Mouse (Mus musculus): ENCODE measurements around the gene Tmem167b. TPM values are rescaled to one million over a fixed set of nuclear protein-coding genes. Genes with fewer than 3 reads are reported as not detected.
"Not testable (repeated sequence)": the region's sequence is repeated elsewhere in the genome, so short reads cannot be mapped to it uniquely, and the experiment has no call there.

Gene Tmem167b
- polyA plus RNA-seq, 2 experiments, result 14.8 to 43.9 TPM

- Histone ChIP-seq H3K4me2 (replicated peaks; ENCODE audit: low read depth, low read length, severe bottlenecking) (peak overlapping the region; percentile 45; the same call in 1 of the 2 replicates), H3K27ac (replicated peaks; ENCODE audit: low read depth, low read length) (0 out of 2 replicates have a peak overlapping the region, but pooled peaks have one; percentile 27), H3K27me3 (ENCODE audit: control insufficient read depth, insufficient read depth, low read length) (no peaks in the 10 kb centered on the region), H3K9ac (ENCODE audit: low read depth, low read length, severe bottlenecking) (no peak overlapping the region), H3K36me3 (ENCODE audit: control insufficient read depth, insufficient read depth, low read length) (no peaks in the 10 kb centered on the region), H3K4me1 (ENCODE audit: control insufficient read depth, insufficient read depth, low read length) (peaks cover 7% of the 10 kb centered on the region), H3K4me3 (replicated peaks; ENCODE audit: low read length) (peak overlapping the region; percentile 68), H3K9me3 (ENCODE audit: control insufficient read depth, low read length) (no peaks in the 10 kb centered on the region)
- ATAC-seq (ENCODE audit: low FRiP score, low read depth) (no peak), DNase-seq (ENCODE audit: low spot score) (no peak)
- 89% methylated on average over 14 of the region's 14 CpGs for WGBS
- no peak for TF ChIP-seq POLR2A (IDR thresholded peaks at IDR 0.05; ENCODE audit: borderline replicate concordance, extremely low read depth, insufficient read depth, insufficient read length)
Measured at GRCm38 (mm10) chr3:108570813-108571212, 8.5 kb upstream of the Tmem167b start.

GRCm38 (mm10) chr3:108569636-108570035 lies 7.4 kb upstream of the Tmem167b start:
- WGBS, result 62% methylated on average over 2 of the region's 3 CpGs

GRCm38 (mm10) chr3:108567990-108568877 lies 6.0 kb upstream of the Tmem167b start:
- Histone ChIP-seq H3K4me2 (replicated peaks; ENCODE audit: low read depth, low read length, severe bottlenecking) (no peak overlapping the region), H3K27ac (replicated peaks; ENCODE audit: low read depth, low read length) (0 out of 2 replicates have a peak overlapping the region, but pooled peaks have one; percentile 19), H3K4me1 (ENCODE audit: control insufficient read depth, insufficient read depth, low read length) (peaks cover 7% of the 10 kb centered on the region), H3K9me3 (ENCODE audit: control insufficient read depth, low read length) (no peaks in the 10 kb centered on the region), H3K9ac (ENCODE audit: low read depth, low read length, severe bottlenecking) (no peak overlapping the region), H3K36me3 (ENCODE audit: control insufficient read depth, insufficient read depth, low read length) (no peaks in the 10 kb centered on the region), H3K27me3 (ENCODE audit: control insufficient read depth, insufficient read depth, low read length) (no peaks in the 10 kb centered on the region), H3K4me3 (replicated peaks; ENCODE audit: low read length) (no peak overlapping the region)
- DNase-seq (ENCODE audit: low spot score), result peak; percentile 16
- ATAC-seq (ENCODE audit: low FRiP score, low read depth), result no peak
- WGBS, result 58% methylated on average over 15 of the region's 15 CpGs
- TF ChIP-seq POLR2A (IDR thresholded peaks at IDR 0.05; ENCODE audit: borderline replicate concordance, extremely low read depth, insufficient read depth, insufficient read length), result no peak

More at GRCm38 (mm10) chr3:108569636-108570035, 7.4 kb upstream of the Tmem167b start:
- not testable (repeated sequence) for H3K4me2 ChIP-seq (replicated peaks; ENCODE audit: low read depth, low read length, severe bottlenecking); H3K27ac ChIP-seq (replicated peaks; ENCODE audit: low read depth, low read length); H3K9ac ChIP-seq (ENCODE audit: low read depth, low read length, severe bottlenecking); H3K4me3 ChIP-seq (replicated peaks; ENCODE audit: low read length); H3K4me1 ChIP-seq (ENCODE audit: control insufficient read depth, insufficient read depth, low read length); H3K27me3 ChIP-seq (ENCODE audit: control insufficient read depth, insufficient read depth, low read length); ATAC-seq (ENCODE audit: low FRiP score, low read depth); H3K36me3 ChIP-seq (ENCODE audit: control insufficient read depth, insufficient read depth, low read length); H3K9me3 ChIP-seq (ENCODE audit: control insufficient read depth, low read length); DNase-seq (ENCODE audit: low spot score)

- Histone ChIP-seq H3K4me3 (replicated peaks; ENCODE audit: low read length) (peak overlapping the region; percentile 68), H3K9me3 (ENCODE audit: control insufficient read depth, low read length) (no peaks in the 10 kb centered on the region), H3K27ac (replicated peaks; ENCODE audit: low read depth, low read length) (peak overlapping the region; percentile 88), H3K9ac (ENCODE audit: low read depth, low read length, severe bottlenecking) (peak overlapping the region; percentile 32), H3K4me1 (ENCODE audit: control insufficient read depth, insufficient read depth, low read length) (peaks cover 12% of the 10 kb centered on the region; the same call in 1 of the 2 replicates), H3K27me3 (ENCODE audit: control insufficient read depth, insufficient read depth, low read length) (no peaks in the 10 kb centered on the region), H3K36me3 (ENCODE audit: control insufficient read depth, insufficient read depth, low read length) (peaks cover 16% of the 10 kb centered on the region), H3K4me2 (replicated peaks; ENCODE audit: low read depth, low read length, severe bottlenecking) (peak overlapping the region; percentile 89)
- peak; percentile 90 for DNase-seq (ENCODE audit: low spot score)
- 4% methylated on average over 4 of the region's 4 CpGs for WGBS
- no peak for TF ChIP-seq POLR2A (IDR thresholded peaks at IDR 0.05; ENCODE audit: borderline replicate concordance, extremely low read depth, insufficient read depth, insufficient read length)
- peak; percentile 30; the same call in 1 of the 2 replicates for ATAC-seq (ENCODE audit: low FRiP score, low read depth)
Measured at GRCm38 (mm10) chr3:108563309-108563708, 1.0 kb upstream of the Tmem167b start.

- H3K9me3 ChIP-seq (ENCODE audit: control insufficient read depth, low read length), result no peaks in the 10 kb centered on the region
- peak overlapping the region; percentile 88 for H3K27ac ChIP-seq (replicated peaks; ENCODE audit: low read depth, low read length)
- H3K4me1 ChIP-seq (ENCODE audit: control insufficient read depth, insufficient read depth, low read length), result peaks cover 12% of the 10 kb centered on the region; the same call in 1 of the 2 replicates
- peak overlapping the region; percentile 32 for H3K9ac ChIP-seq (ENCODE audit: low read depth, low read length, severe bottlenecking)
- DNase-seq (ENCODE audit: low spot score), result peak; percentile 49
- 8% methylated on average over 15 of the region's 15 CpGs for WGBS
- H3K27me3 ChIP-seq (ENCODE audit: control insufficient read depth, insufficient read depth, low read length), result no peaks in the 10 kb centered on the region
- H3K36me3 ChIP-seq (ENCODE audit: control insufficient read depth, insufficient read depth, low read length), result peaks cover 21% of the 10 kb centered on the region
- no peak for TF ChIP-seq POLR2A (IDR thresholded peaks at IDR 0.05; ENCODE audit: borderline replicate concordance, extremely low read depth, insufficient read depth, insufficient read length)
- peak overlapping the region; percentile 89 for H3K4me2 ChIP-seq (replicated peaks; ENCODE audit: low read depth, low read length, severe bottlenecking)
- peak overlapping the region; percentile 68 for H3K4me3 ChIP-seq (replicated peaks; ENCODE audit: low read length)
- ATAC-seq (ENCODE audit: low FRiP score, low read depth), result peak; percentile 60
Measured at GRCm38 (mm10) chr3:108562777-108563271, 558 bp upstream of the Tmem167b start.

All from limb, embryonic 14.5 days (tissue).